Mouse (Mus musculus): ENCODE measurements around the gene Otoa. TPM values are rescaled to one million over a fixed set of nuclear protein-coding genes. Genes with fewer than 3 reads are reported as not detected.

Otoa gene
- polyA plus RNA-seq, 1 experiment from 2014 or later: 0.09 TPM

Other genes with a start within 250 kb of the Otoa start
- gene Eef2k, start 238.8 kb upstream of the Otoa start, polyA plus RNA-seq (2014; fragmentation: Nextera tagmentation; extraction: Ambion mirVana): 11.6 and 16.9 TPM in 2 replicates
- 14.5 and 16.2 TPM in 2 replicates for gene Polr3e, start 163.9 kb upstream of the Otoa start, polyA plus RNA-seq (2014; fragmentation: Nextera tagmentation; extraction: Ambion mirVana)
- 18.7 and 21.0 TPM in 2 replicates for gene Cdr2, start 99.3 kb upstream of the Otoa start, polyA plus RNA-seq (2014; fragmentation: Nextera tagmentation; extraction: Ambion mirVana)
- gene Mfsd13b, start 99.1 kb upstream of the Otoa start, polyA plus RNA-seq (2014; fragmentation: Nextera tagmentation; extraction: Ambion mirVana): 0.41 TPM in 1 of 2 replicates, not detected in the other
- gene Mettl9, start 47.2 kb upstream of the Otoa start, polyA plus RNA-seq (2014; fragmentation: Nextera tagmentation; extraction: Ambion mirVana): 200 and 204 TPM in 2 replicates
- 0.87 and 1.6 TPM in 2 replicates for gene Igsf6, start 7.1 kb upstream of the Otoa start, polyA plus RNA-seq (2014; fragmentation: Nextera tagmentation; extraction: Ambion mirVana)

All from neural tube, embryonic 14.5 days (tissue).